Mouse (Mus musculus) embryo, embryonic 11 days (tissue): ENCODE measurements at regions not wholly inside any gene's neighbourhood (a gene's known extent, or its start where the extent isn't known, plus 50 kb on each side); places are given as distances from the start of the nearest gene placed in this dataset.

Experiments
- DNase-seq: peaks from one replicate; pipeline ENCODE4 v3.0.0-alpha.2; 2015

GRCm38 (mm10) chr11:114313652-114314051 is 246.8 kb upstream of the Sdk2 start:
- DNase-seq, result no peak

- DNase-seq, result no peak
Measured at GRCm38 (mm10) chr11:114311640-114312039, 244.8 kb upstream of the Sdk2 start.

- DNase-seq, result peak; percentile 75
Measured at GRCm38 (mm10) chr11:114303636-114304354, 236.9 kb upstream of the Sdk2 start.

- no peak for DNase-seq
Measured at GRCm38 (mm10) chr11:114300611-114301319, 233.9 kb upstream of the Sdk2 start.

- no peak for DNase-seq
Measured at GRCm38 (mm10) chr11:114296816-114297334, 230.0 kb upstream of the Sdk2 start.

GRCm38 (mm10) chr11:114294511-114295250 is 227.8 kb upstream of the Sdk2 start:
- DNase-seq, result no peak

- no peak for DNase-seq
Measured at GRCm38 (mm10) chr11:114291258-114291657, 224.4 kb upstream of the Sdk2 start.

GRCm38 (mm10) chr11:114289946-114290345 is 223.1 kb upstream of the Sdk2 start:
- DNase-seq, result no peak

GRCm38 (mm10) chr11:114284820-114285666 is 218.2 kb upstream of the Sdk2 start:
- DNase-seq, result no peak

- peak; percentile 71 for DNase-seq
Measured at GRCm38 (mm10) chr11:114283208-114283607, 216.4 kb upstream of the Sdk2 start.

- no peak for DNase-seq
Measured at GRCm38 (mm10) chr11:114282566-114282965, 215.7 kb upstream of the Sdk2 start.

- DNase-seq, result no peak
Measured at GRCm38 (mm10) chr11:114281846-114282245, 215.0 kb upstream of the Sdk2 start.

- no peak for DNase-seq
Measured at GRCm38 (mm10) chr11:114281041-114281695, 214.3 kb upstream of the Sdk2 start.

GRCm38 (mm10) chr11:114277513-114278304 is 210.9 kb upstream of the Sdk2 start:
- no peak for DNase-seq

GRCm38 (mm10) chr11:114270358-114271072 is 203.7 kb upstream of the Sdk2 start:
- no peak for DNase-seq

GRCm38 (mm10) chr11:114261959-114262358 is 195.1 kb upstream of the Sdk2 start:
- no peak for DNase-seq

GRCm38 (mm10) chr11:114258218-114258617 is 191.4 kb upstream of the Sdk2 start:
- DNase-seq, result no peak

GRCm38 (mm10) chr11:114257756-114258155 is 190.9 kb upstream of the Sdk2 start:
- no peak for DNase-seq

GRCm38 (mm10) chr11:114257061-114257460 is 190.2 kb upstream of the Sdk2 start:
- no peak for DNase-seq

- no peak for DNase-seq
Measured at GRCm38 (mm10) chr11:114254344-114254743, 187.5 kb upstream of the Sdk2 start.
